Mouse (Mus musculus): Measurements from ENCODE around the gene 1110032A03Rik. TPM values are rescaled to one million over a fixed set of nuclear protein-coding genes. Genes with fewer than 3 reads are reported as not detected.

Gene 1110032A03Rik
- total RNA-seq, 2 experiments from 2014 or later, result 24.3 to 29.0 TPM

- DNase-seq, result no peak
Measured at GRCm38 (mm10) chr9:50729600-50729999, 45.7 kb downstream of the 1110032A03Rik start.

- DNase-seq, result peak; percentile 81 to 87
Measured at GRCm38 (mm10) chr9:50727925-50728651, 47.2 kb downstream of the 1110032A03Rik start.

GRCm38 (mm10) chr9:50727171-50727924 is 48.0 kb downstream of the 1110032A03Rik start:
- DNase-seq, result peak; percentile 37 to 45

- no peak for DNase-seq
Measured at GRCm38 (mm10) chr9:50725921-50726590, 49.3 kb downstream of the 1110032A03Rik start.

GRCm38 (mm10) chr9:50724661-50725330 is 50.5 kb downstream of the 1110032A03Rik start:
- no peak for DNase-seq

- DNase-seq, result no peak
Measured at GRCm38 (mm10) chr9:50724147-50724546, 51.2 kb downstream of the 1110032A03Rik start.

GRCm38 (mm10) chr9:50723406-50723805 is 51.9 kb downstream of the 1110032A03Rik start:
- DNase-seq, result peak; percentile 53 to 72

- DNase-seq, result peak in 1 of 2 experiments; percentile 32
Measured at GRCm38 (mm10) chr9:50722451-50722911, 52.8 kb downstream of the 1110032A03Rik start.

- no peak for DNase-seq
Measured at GRCm38 (mm10) chr9:50721061-50721460, 54.3 kb downstream of the 1110032A03Rik start.

GRCm38 (mm10) chr9:50718878-50719277 is 56.4 kb downstream of the 1110032A03Rik start:
- DNase-seq, result no peak

- DNase-seq, result no peak
Measured at GRCm38 (mm10) chr9:50714188-50714587, 61.1 kb downstream of the 1110032A03Rik start.

Other genes starting within 250 kb of the 1110032A03Rik start
- 10 to 100 TPM; 34.4 to 39.3 TPM for gene Pts, start 246.8 kb downstream of the 1110032A03Rik start, total RNA-seq (2021)
- gene Il18, start 220.7 kb downstream of the 1110032A03Rik start, total RNA-seq (2021), result 10 to 100 TPM; 24.4 to 26.7 TPM
- 1 to 10 TPM; 2.7 to 4.0 TPM for gene Bco2, start 220.3 kb downstream of the 1110032A03Rik start, total RNA-seq (2021)
- not detected for gene Tex12, start 214.2 kb downstream of the 1110032A03Rik start, total RNA-seq (2021)
- gene Sdhd, start 171.7 kb downstream of the 1110032A03Rik start, total RNA-seq (2021), result 100 to 1,000 TPM; 114 to 116 TPM
- 100 to 1,000 TPM; 238 to 241 TPM for gene Timm8b, start 171.6 kb downstream of the 1110032A03Rik start, total RNA-seq (2021)
- 1 to 10 TPM; 2.2 to 3.0 TPM for gene Pih1d2, start 158.2 kb downstream of the 1110032A03Rik start, total RNA-seq (2021)
- 10 to 100 TPM; 18.3 to 22.7 TPM for gene Nkapd1, start 158.1 kb downstream of the 1110032A03Rik start, total RNA-seq (2021)
- gene Dlat, start 115.7 kb downstream of the 1110032A03Rik start, total RNA-seq (2021), result 100 to 1,000 TPM; 134 to 144 TPM
- gene Dixdc1, start 36.0 kb downstream of the 1110032A03Rik start, total RNA-seq (2021), result 10 to 100 TPM; 83.8 to 97.1 TPM
- gene 2310030G06Rik, start 29.0 kb downstream of the 1110032A03Rik start, total RNA-seq (2021), result 1 to 10 TPM in 1 of 2 experiments, under 1 TPM in 1; 0.67 to 1.6 TPM
- gene Cryab, start 24.2 kb downstream of the 1110032A03Rik start, total RNA-seq (2021), result 100 to 1,000 TPM; 153 to 161 TPM
- gene Hspb2, start 23.2 kb downstream of the 1110032A03Rik start, total RNA-seq (2021), result 1 to 10 TPM in 1 of 2 experiments, under 1 TPM in 1; 0.95 to 1.2 TPM
- gene Fdxacb1, start 7.3 kb downstream of the 1110032A03Rik start, total RNA-seq (2021), result 1 to 10 TPM; 5.4 to 6.4 TPM
- 10 to 100 TPM; 27.3 to 31.9 TPM for gene Alg9, start 501 bp downstream of the 1110032A03Rik start, total RNA-seq (2021)
- 10 to 100 TPM; 17.4 to 18.5 TPM for gene Ppp2r1b, start 69.8 kb upstream of the 1110032A03Rik start, total RNA-seq (2021)
- gene Sik2, start 233.6 kb upstream of the 1110032A03Rik start, total RNA-seq (2021), result 10 to 100 TPM; 37.8 to 43.5 TPM